Mouse (Mus musculus): ENCODE data around the gene Rsf1. TPM values are rescaled to one million over a fixed set of nuclear protein-coding genes. Genes with fewer than 3 reads are reported as not detected.

The Rsf1 gene
- polyA plus RNA-seq, 1 experiment from 2014 or later, result 19.4 TPM

DNA sequence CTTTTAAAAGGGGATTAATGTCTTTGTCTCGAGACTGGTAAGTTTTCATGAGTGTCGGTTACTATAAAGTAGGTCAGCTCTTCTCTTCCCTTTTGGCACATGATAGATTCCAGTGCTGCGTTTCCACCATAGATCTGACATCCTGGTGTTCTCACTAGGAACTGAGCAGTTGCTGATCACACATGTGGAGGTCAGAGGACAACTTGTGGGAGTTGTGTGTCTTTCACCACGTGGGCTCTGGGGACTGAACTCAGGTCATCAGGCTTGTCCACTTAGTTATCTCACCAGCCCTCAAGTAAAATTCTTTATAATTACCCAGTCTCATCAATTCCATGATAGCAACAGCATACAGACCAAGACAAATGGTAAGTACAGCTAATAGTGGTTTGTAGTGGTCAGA is 10.3 kb upstream of the Rsf1 start:
- H3K4me2 ChIP-seq, result no peak overlapping the region
- H3K9ac ChIP-seq, result no peak overlapping the region
- 66% methylated on average over 4 of the region's 4 CpGs for WGBS
- no peak overlapping the region for H3K27ac ChIP-seq (ENCODE audit: low read depth)
- H3K4me3 ChIP-seq (ENCODE audit: low read depth, low read length), result no peak overlapping the region
- H3K27me3 ChIP-seq (ENCODE audit: insufficient read depth, low read length), result no peaks in the 10 kb centered on the region
- no peaks in the 10 kb centered on the region for H3K4me1 ChIP-seq (ENCODE audit: insufficient read depth)
- no peaks in the 10 kb centered on the region for H3K36me3 ChIP-seq (ENCODE audit: insufficient read depth)
- DNase-seq, result no peak
- no peak for ATAC-seq (ENCODE audit: insufficient read depth)
- H3K9me3 ChIP-seq (ENCODE audit: low read depth, low read length), result no peaks in the 10 kb centered on the region
- TF ChIP-seq CTCF (IDR thresholded peaks at IDR 0.05; ENCODE audit: low read depth), result no peak

DNA sequence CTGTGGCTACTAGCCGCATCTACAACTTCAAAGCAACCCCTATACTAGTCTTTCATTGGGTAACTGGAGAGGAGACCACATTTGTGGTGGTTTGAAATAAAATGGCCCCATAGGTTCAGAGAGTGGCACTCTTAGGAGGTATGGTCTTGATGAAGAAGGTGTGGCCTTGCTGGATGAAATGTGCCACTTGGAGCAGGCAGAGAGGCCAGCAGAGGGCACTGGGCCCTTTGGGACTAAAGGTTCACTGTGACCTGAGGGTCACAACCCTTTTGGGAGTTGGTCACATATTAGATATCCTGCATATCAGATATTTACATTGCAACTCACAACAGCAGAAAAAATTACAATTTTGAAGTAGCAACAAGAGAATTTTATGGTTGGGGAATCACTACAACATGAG is 9.3 kb upstream of the Rsf1 start:
- DNase-seq (no peak), ATAC-seq (ENCODE audit: insufficient read depth) (no peak)
- H3K36me3 ChIP-seq (ENCODE audit: insufficient read depth), result no peaks in the 10 kb centered on the region
- no peak overlapping the region for H3K9ac ChIP-seq
- H3K27ac ChIP-seq (ENCODE audit: low read depth), result no peak overlapping the region
- no peak overlapping the region for H3K4me2 ChIP-seq
- TF ChIP-seq CTCF (IDR thresholded peaks at IDR 0.05; ENCODE audit: low read depth), result 0 out of 2 replicates have a peak, but pooled peaks have one; percentile 15
- no peaks in the 10 kb centered on the region for H3K4me1 ChIP-seq (ENCODE audit: insufficient read depth)
- no peaks in the 10 kb centered on the region for H3K9me3 ChIP-seq (ENCODE audit: low read depth, low read length)
- no peak overlapping the region for H3K4me3 ChIP-seq (ENCODE audit: low read depth, low read length)
- no peaks in the 10 kb centered on the region for H3K27me3 ChIP-seq (ENCODE audit: insufficient read depth, low read length)
- WGBS, result 83% methylated on average over 1 of the region's 1 CpGs

GRCm38 (mm10) chr7:97578361-97579066 is 1.2 kb upstream of the Rsf1 start:
- no peak for TF ChIP-seq CTCF (IDR thresholded peaks at IDR 0.05; ENCODE audit: low read depth)
- Histone ChIP-seq H3K4me1 (ENCODE audit: insufficient read depth) (peaks cover 5% of the 10 kb centered on the region; the same call in 1 of the 2 replicates), H3K9ac (peak overlapping the region; percentile 100), H3K9me3 (ENCODE audit: low read depth, low read length) (no peaks in the 10 kb centered on the region), H3K27me3 (ENCODE audit: insufficient read depth, low read length) (no peaks in the 10 kb centered on the region), H3K4me2 (peak overlapping the region; percentile 81), H3K36me3 (ENCODE audit: insufficient read depth) (no peaks in the 10 kb centered on the region), H3K4me3 (ENCODE audit: low read depth, low read length) (peak overlapping the region; percentile 99), H3K27ac (ENCODE audit: low read depth) (peak overlapping the region; percentile 99)
- 0 out of 2 replicates have a peak, but pooled peaks have one; percentile 1 for ATAC-seq (ENCODE audit: insufficient read depth)
- DNase-seq, result peak; percentile 56
- WGBS, result 26% methylated on average over 8 of the region's 8 CpGs

- H3K4me3 ChIP-seq (ENCODE audit: low read depth, low read length), result peak overlapping the region; percentile 99
- peak overlapping the region; percentile 81 for H3K4me2 ChIP-seq
- no peaks in the 10 kb centered on the region for H3K27me3 ChIP-seq (ENCODE audit: insufficient read depth, low read length)
- H3K4me1 ChIP-seq (ENCODE audit: insufficient read depth), result peaks cover 5% of the 10 kb centered on the region; the same call in 1 of the 2 replicates
- no peaks in the 10 kb centered on the region for H3K36me3 ChIP-seq (ENCODE audit: insufficient read depth)
- peak overlapping the region; percentile 99 for H3K27ac ChIP-seq (ENCODE audit: low read depth)
- ATAC-seq (ENCODE audit: insufficient read depth) (peak; percentile 30), DNase-seq (peak; percentile 57)
- TF ChIP-seq CTCF (IDR thresholded peaks at IDR 0.05; ENCODE audit: low read depth), result no peak
- under 1% methylated on average over 65 of the region's 65 CpGs for WGBS
- H3K9me3 ChIP-seq (ENCODE audit: low read depth, low read length), result no peaks in the 10 kb centered on the region
- H3K9ac ChIP-seq, result peak overlapping the region; percentile 100
These were observed 520 bp downstream of the Rsf1 start for GRCm38 (mm10) chr7:97579976-97580842.

DNA sequence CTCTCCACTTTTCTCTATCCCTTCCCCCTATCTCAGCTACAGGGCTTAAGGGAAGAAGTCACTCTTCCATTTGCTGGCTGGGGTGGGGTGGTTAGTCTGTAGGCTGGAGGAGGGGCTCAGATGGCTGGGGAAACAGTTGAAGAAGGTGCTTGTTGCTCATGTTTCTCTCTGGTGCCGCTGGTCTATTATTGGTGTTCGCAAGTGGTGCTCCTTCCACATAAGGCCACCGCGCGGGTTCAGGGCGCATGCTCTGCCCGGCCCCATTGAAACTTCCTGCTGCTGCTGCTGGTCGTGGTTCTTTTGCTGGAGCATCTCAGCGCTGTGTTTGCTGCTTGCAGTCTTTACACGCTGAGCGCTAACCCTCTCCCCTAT is 1.1 kb downstream of the Rsf1 start:
- peak overlapping the region; percentile 99 for H3K4me3 ChIP-seq (ENCODE audit: low read depth, low read length)
- H3K27me3 ChIP-seq (ENCODE audit: insufficient read depth, low read length), result no peaks in the 10 kb centered on the region
- ATAC-seq (ENCODE audit: insufficient read depth) (peak; percentile 52), DNase-seq (peak; percentile 91)
- peak overlapping the region; percentile 81 for H3K4me2 ChIP-seq
- peak overlapping the region; percentile 100 for H3K9ac ChIP-seq
- peaks cover 5% of the 10 kb centered on the region; the same call in 1 of the 2 replicates for H3K4me1 ChIP-seq (ENCODE audit: insufficient read depth)
- no peaks in the 10 kb centered on the region for H3K9me3 ChIP-seq (ENCODE audit: low read depth, low read length)
- H3K36me3 ChIP-seq (ENCODE audit: insufficient read depth), result no peaks in the 10 kb centered on the region
- peak; percentile 29; the same call in 1 of the 2 replicates for TF ChIP-seq CTCF (IDR thresholded peaks at IDR 0.05; ENCODE audit: low read depth)
- peak overlapping the region; percentile 99 for H3K27ac ChIP-seq (ENCODE audit: low read depth)
- under 1% methylated on average over 11 of the region's 11 CpGs for WGBS

DNA sequence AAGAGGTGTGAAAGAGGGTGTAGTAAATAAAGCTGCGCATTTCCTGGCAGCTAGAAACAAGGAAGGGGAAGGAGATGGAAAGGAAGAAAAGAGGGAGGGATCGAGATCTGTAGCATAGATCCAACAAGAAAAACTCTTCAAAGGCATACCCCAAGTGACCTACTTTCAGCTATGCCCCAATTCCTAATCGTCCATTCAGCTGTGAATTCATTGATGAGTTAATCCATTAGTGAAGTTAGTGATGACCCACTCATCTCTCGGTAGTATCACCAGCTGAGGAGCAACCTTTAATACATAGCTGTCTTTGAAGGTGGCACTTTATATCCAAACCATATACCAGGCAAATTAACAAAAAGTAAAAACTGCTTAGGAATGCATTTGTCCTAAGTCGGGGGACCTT is 8.8 kb downstream of the Rsf1 start:
- no peak for TF ChIP-seq CTCF (IDR thresholded peaks at IDR 0.05; ENCODE audit: low read depth)

GRCm38 (mm10) chr7:97590488-97590887 is 10.8 kb downstream of the Rsf1 start:
- no peak overlapping the region for H3K4me2 ChIP-seq
- no peak overlapping the region for H3K4me3 ChIP-seq (ENCODE audit: low read depth, low read length)
- H3K4me1 ChIP-seq (ENCODE audit: insufficient read depth), result peaks cover 2% of the 10 kb centered on the region; the same call in 1 of the 2 replicates
- H3K36me3 ChIP-seq (ENCODE audit: insufficient read depth), result no peaks in the 10 kb centered on the region; the same call in 1 of the 2 replicates
- no peak overlapping the region for H3K27ac ChIP-seq (ENCODE audit: low read depth)
- DNase-seq, result no peak
- ATAC-seq (ENCODE audit: insufficient read depth), result no peak
- TF ChIP-seq CTCF (IDR thresholded peaks at IDR 0.05; ENCODE audit: low read depth), result no peak
- H3K9me3 ChIP-seq (ENCODE audit: low read depth, low read length), result no peaks in the 10 kb centered on the region
- no peak overlapping the region for H3K9ac ChIP-seq
- 11% methylated on average over 3 of the region's 3 CpGs for WGBS
- no peaks in the 10 kb centered on the region for H3K27me3 ChIP-seq (ENCODE audit: insufficient read depth, low read length)

More for the DNA sequence above, 8.8 kb downstream of the Rsf1 start:
- no peaks in the 10 kb centered on the region for H3K27me3 ChIP-seq (ENCODE audit: insufficient read depth, low read length)
- H3K27ac ChIP-seq (ENCODE audit: low read depth), result no peak overlapping the region
- no peak for ATAC-seq (ENCODE audit: insufficient read depth)
- H3K4me3 ChIP-seq (ENCODE audit: low read depth, low read length), result no peak overlapping the region
- WGBS, result 71% methylated on average over 5 of the region's 5 CpGs
- peaks cover 2% of the 10 kb centered on the region; the same call in 1 of the 2 replicates for H3K4me1 ChIP-seq (ENCODE audit: insufficient read depth)
- no peak overlapping the region for H3K9ac ChIP-seq
- DNase-seq, result no peak
- no peaks in the 10 kb centered on the region for H3K9me3 ChIP-seq (ENCODE audit: low read depth, low read length)
- no peak overlapping the region for H3K4me2 ChIP-seq
- no peaks in the 10 kb centered on the region; the same call in 1 of the 2 replicates for H3K36me3 ChIP-seq (ENCODE audit: insufficient read depth)
